Mouse (Mus musculus) B cell, adult 2 months (primary cell): ENCODE results near the gene Pla2g7.

Experiments
- DNase-seq, 2 experiments: peaks; one replicate each; pipeline ENCODE4 v3.0.0; 2022

Pla2g7 gene

GRCm38 (mm10) chr17:43649641-43650436 lies 81.9 kb downstream of the Pla2g7 start:
- DNase-seq, result peak; percentile 52 to 54

- no peak for DNase-seq
Observed at GRCm38 (mm10) chr17:43651314-43652046, 83.6 kb downstream of the Pla2g7 start.
